Mouse (Mus musculus): ENCODE results near the gene Cdkl1. TPM values are rescaled to one million over a fixed set of nuclear protein-coding genes. Genes with fewer than 3 reads are reported as not detected.
A peak's percentile ranks its signal among the peaks of the same experiment; 100 is the strongest.

Gene Cdkl1
- polyA plus RNA-seq, 1 experiment from 2014 or later = 11.9 TPM

- Histone ChIP-seq H3K4me2 (no peak overlapping the region), H3K9me3 (replicated peaks) (no peaks in the 10 kb centered on the region), H3K36me3 (no peaks in the 10 kb centered on the region), H3K4me1 (peaks cover 7% of the 10 kb centered on the region), H3K27me3 (replicated peaks) (no peaks in the 10 kb centered on the region), H3K9ac (replicated peaks) (no peak overlapping the region), H3K27ac (replicated peaks) (no peak overlapping the region), H3K4me3 (replicated peaks) (no peak overlapping the region)
- WGBS = 83% methylated on average over 1 of the region's 1 CpGs
- ATAC-seq (ENCODE audit: low FRiP score) = no peak
Observed at GRCm38 (mm10) chr12:69730306-69730705, 60.8 kb downstream of the Cdkl1 start.

DNA sequence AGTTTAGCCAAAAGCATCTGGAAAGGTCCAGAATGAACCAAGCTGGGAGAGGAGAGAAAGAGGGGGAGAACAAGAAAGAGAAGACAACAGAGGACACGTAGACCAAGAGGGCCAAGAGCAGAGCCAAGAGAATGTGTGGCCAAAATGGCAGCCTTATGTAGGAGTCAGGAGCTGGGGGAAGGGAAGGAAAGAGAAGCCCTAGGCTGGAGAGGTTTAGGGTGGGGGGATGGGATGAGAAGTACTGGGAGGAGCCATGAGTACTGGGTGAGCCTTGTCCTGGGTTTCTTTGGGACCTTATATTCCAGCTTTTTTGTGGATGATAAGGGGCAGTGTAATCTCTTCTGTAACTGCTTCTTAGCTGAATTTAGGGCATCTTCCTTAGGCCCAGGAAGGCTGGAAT is 61.8 kb downstream of the Cdkl1 start:
- no peak overlapping the region for H3K9ac ChIP-seq (replicated peaks)
- ATAC-seq (ENCODE audit: low FRiP score) = no peak
- H3K36me3 ChIP-seq = no peaks in the 10 kb centered on the region
- H3K4me3 ChIP-seq (replicated peaks) = no peak overlapping the region
- no peak overlapping the region for H3K4me2 ChIP-seq
- no peaks in the 10 kb centered on the region for H3K27me3 ChIP-seq (replicated peaks)
- H3K4me1 ChIP-seq = peaks cover 9% of the 10 kb centered on the region
- H3K9me3 ChIP-seq (replicated peaks) = no peaks in the 10 kb centered on the region
- WGBS = 82% methylated on average over 1 of the region's 1 CpGs
- no peak overlapping the region for H3K27ac ChIP-seq (replicated peaks)

GRCm38 (mm10) chr12:69724711-69725460 is 66.2 kb downstream of the Cdkl1 start, which contains the start of the genes L2hgdh and Atp5s:
TSS of gene L2hgdh (minus strand) at chr12:69724873.
TSS of gene Atp5s (plus strand) at chr12:69724950.
- Histone ChIP-seq H3K9me3 (replicated peaks) (no peaks in the 10 kb centered on the region), H3K4me2 (peak within 1 kb of the TSS; percentile 83), H3K27ac (replicated peaks) (peak within 1 kb of the TSS; percentile 90), H3K36me3 (peaks cover 11% of the 10 kb centered on the region), H3K9ac (replicated peaks) (peak within 1 kb of the TSS; percentile 78), H3K4me3 (replicated peaks) (peak within 1 kb of the TSS; percentile 89), H3K4me1 (peaks cover 23% of the 10 kb centered on the region), H3K27me3 (replicated peaks) (no peaks in the 10 kb centered on the region)
- under 1% methylated on average over 59 of the region's 60 CpGs for WGBS
- ATAC-seq (ENCODE audit: low FRiP score) = peak; percentile 98

- peak overlapping the region; percentile 54 for H3K27ac ChIP-seq (replicated peaks)
Observed at GRCm38 (mm10) chr12:69724018-69724710, 66.9 kb downstream of the Cdkl1 start.

GRCm38 (mm10) chr12:69723376-69723775 is 67.7 kb downstream of the Cdkl1 start:
- Histone ChIP-seq H3K9ac (replicated peaks) (0 out of 2 replicates have a peak overlapping the region, but pooled peaks have one; percentile 10), H3K27me3 (replicated peaks) (no peaks in the 10 kb centered on the region), H3K4me3 (replicated peaks) (peak overlapping the region; percentile 89), H3K4me1 (peaks cover 23% of the 10 kb centered on the region), H3K27ac (replicated peaks) (no peak overlapping the region), H3K36me3 (peaks cover 20% of the 10 kb centered on the region), H3K4me2 (peak overlapping the region; percentile 83), H3K9me3 (replicated peaks) (peaks cover 7% of the 10 kb centered on the region)
- ATAC-seq (ENCODE audit: low FRiP score) = no peak
- 64% methylated on average over 2 of the region's 2 CpGs for WGBS

More at GRCm38 (mm10) chr12:69724018-69724710, 66.9 kb downstream of the Cdkl1 start:
- peak; percentile 9 for ATAC-seq (ENCODE audit: low FRiP score)
- Histone ChIP-seq H3K4me1 (peaks cover 23% of the 10 kb centered on the region), H3K36me3 (peaks cover 19% of the 10 kb centered on the region), H3K9ac (replicated peaks) (peak overlapping the region; percentile 78), H3K9me3 (replicated peaks) (peaks cover 6% of the 10 kb centered on the region), H3K4me3 (replicated peaks) (peak overlapping the region; percentile 89), H3K27me3 (replicated peaks) (no peaks in the 10 kb centered on the region), H3K4me2 (peak overlapping the region; percentile 83)
- WGBS = 2% methylated on average over 24 of the region's 24 CpGs

DNA sequence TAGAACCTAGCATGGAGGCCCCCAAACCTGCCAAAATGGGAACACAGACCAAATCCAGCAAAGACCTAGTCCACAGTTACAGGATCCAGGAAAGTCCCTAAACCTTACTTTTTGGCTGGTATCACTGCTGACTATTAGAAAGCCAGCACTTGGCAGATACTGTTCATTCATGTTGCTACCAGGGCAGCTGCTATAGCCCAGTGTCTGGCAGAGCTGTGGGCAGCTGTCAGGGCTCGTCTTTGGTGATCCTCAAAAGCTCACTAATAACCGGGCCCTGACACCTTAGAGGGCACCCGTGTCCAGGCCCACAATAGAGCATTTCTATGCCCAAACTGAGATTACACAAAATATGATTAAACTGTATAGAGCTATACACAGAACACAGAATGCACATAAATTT is 68.2 kb downstream of the Cdkl1 start:
- Histone ChIP-seq H3K4me2 (no peak overlapping the region), H3K27me3 (replicated peaks) (no peaks in the 10 kb centered on the region), H3K27ac (replicated peaks) (no peak overlapping the region), H3K4me1 (peaks cover 23% of the 10 kb centered on the region), H3K4me3 (replicated peaks) (no peak overlapping the region), H3K9me3 (replicated peaks) (peaks cover 7% of the 10 kb centered on the region), H3K9ac (replicated peaks) (no peak overlapping the region), H3K36me3 (peaks cover 24% of the 10 kb centered on the region)
- ATAC-seq (ENCODE audit: low FRiP score) = no peak
- 84% methylated on average over 3 of the region's 3 CpGs for WGBS

DNA sequence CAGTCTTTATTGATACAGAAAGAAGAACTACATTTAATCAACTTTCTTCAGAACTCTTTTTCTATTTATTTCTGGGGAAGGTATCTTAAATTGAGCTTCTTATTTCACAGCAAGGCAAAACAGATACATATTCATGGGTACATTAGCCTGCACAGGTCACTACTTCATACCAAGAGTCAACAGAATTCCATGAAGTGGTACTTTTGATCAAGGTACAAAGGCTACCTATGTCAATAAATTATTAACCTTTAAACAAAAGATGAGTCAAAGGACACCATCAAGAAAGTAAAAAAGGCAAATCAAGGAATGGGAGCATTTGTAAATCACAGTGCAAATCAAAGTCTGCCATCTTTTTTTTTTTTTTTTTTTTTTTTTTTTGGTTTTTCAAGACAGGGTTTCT is 77.4 kb downstream of the Cdkl1 start:
- Histone ChIP-seq H3K9me3 (replicated peaks) (no peaks in the 10 kb centered on the region), H3K27ac (replicated peaks) (no peak overlapping the region), H3K9ac (replicated peaks) (no peak overlapping the region), H3K4me3 (replicated peaks) (no peak overlapping the region), H3K27me3 (replicated peaks) (no peaks in the 10 kb centered on the region), H3K4me1 (no peaks in the 10 kb centered on the region), H3K4me2 (no peak overlapping the region), H3K36me3 (peaks cover 17% of the 10 kb centered on the region)
- ATAC-seq (ENCODE audit: low FRiP score) = no peak

- Histone ChIP-seq H3K9me3 (replicated peaks) (no peaks in the 10 kb centered on the region), H3K4me3 (replicated peaks) (no peak overlapping the region), H3K36me3 (no peaks in the 10 kb centered on the region; the same call in 1 of the 2 replicates), H3K27me3 (replicated peaks) (no peaks in the 10 kb centered on the region), H3K9ac (replicated peaks) (no peak overlapping the region), H3K4me1 (no peaks in the 10 kb centered on the region), H3K4me2 (no peak overlapping the region), H3K27ac (replicated peaks) (no peak overlapping the region)
- ATAC-seq (ENCODE audit: low FRiP score) = no peak
- 89% methylated on average over 11 of the region's 11 CpGs for WGBS
Observed at GRCm38 (mm10) chr12:69704799-69705458, 86.1 kb downstream of the Cdkl1 start.

GRCm38 (mm10) chr12:69698352-69698751 is 92.7 kb downstream of the Cdkl1 start:
- WGBS = 87% methylated on average over 6 of the region's 6 CpGs
- H3K36me3 ChIP-seq = peaks cover 4% of the 10 kb centered on the region; the same call in 1 of the 2 replicates

More at GRCm38 (mm10) chr12:69698352-69698751, 92.7 kb downstream of the Cdkl1 start:
- no peak overlapping the region for H3K4me2 ChIP-seq
- no peak overlapping the region for H3K4me3 ChIP-seq (replicated peaks)
- no peaks in the 10 kb centered on the region for H3K27me3 ChIP-seq (replicated peaks)
- no peak overlapping the region for H3K9ac ChIP-seq (replicated peaks)
- H3K9me3 ChIP-seq (replicated peaks) = no peaks in the 10 kb centered on the region
- ATAC-seq (ENCODE audit: low FRiP score) = no peak
- no peaks in the 10 kb centered on the region for H3K4me1 ChIP-seq
- no peak overlapping the region for H3K27ac ChIP-seq (replicated peaks)

All from neural tube, embryonic 15.5 days (tissue).